Mouse (Mus musculus): ENCODE data around the gene Brinp2. TPM values are rescaled to one million over a fixed set of nuclear protein-coding genes. Genes with fewer than 3 reads are reported as not detected.

Gene Brinp2
- polyA plus RNA-seq (2015; fragmentation: Nextera tagmentation; extraction: Ambion mirVana), result 0.41 and 0.46 TPM in 2 replicates

GRCm38 (mm10) chr1:158356051-158356461 is at the start of gene Brinp2:
Gene Brinp2, minus strand, starts transcription at chr1:158356326.

GRCm38 (mm10) chr1:158361964-158362291 is 5.8 kb upstream of the Brinp2 start, which contains the start of gene Astn1:
Gene Astn1, plus strand, starts transcription at chr1:158362273.

Other genes with a start within 250 kb of the Brinp2 start
- 0.09 and 0.15 TPM in 2 replicates for gene Astn1, start 5.9 kb upstream of the Brinp2 start, polyA plus RNA-seq (2015; fragmentation: Nextera tagmentation; extraction: Ambion mirVana)